In genomic region chr8:34689049-34689824, GRCm38 (mm10) we compare ENCODE assay signal across 8 mouse cellular contexts.
A peak's percentile ranks its signal among the peaks of the same experiment; 100 is the strongest.
DNase-seq lines count a peak whose midpoint lies in the region; ATAC-seq and TF ChIP-seq lines count a peak whose summit lies in the region.

No protein-coding gene starts in this region.

- H3K9me3 ChIP-seq in forebrain, embryonic 12.5 days: no peaks in the 10 kb centered on the region
- H3K9me3 ChIP-seq in liver, embryonic 12.5 days (replicated peaks): no peaks in the 10 kb centered on the region

- H3K36me3 ChIP-seq in spleen, adult 2 months (ENCODE audit: control insufficient read depth, insufficient read depth, low read length): no peaks in the 10 kb centered on the region
- H3K36me3 ChIP-seq in forebrain, embryonic 12.5 days (replicated peaks): no peaks in the 10 kb centered on the region
- no peaks in the 10 kb centered on the region for H3K36me3 ChIP-seq in liver, embryonic 12.5 days
- no peaks in the 10 kb centered on the region for H3K36me3 ChIP-seq in splenic B cell, adult 2 months (ENCODE audit: control insufficient read depth, insufficient read depth, low read length, poor library complexity, severe bottlenecking)

- no peaks in the 10 kb centered on the region for H3K4me1 ChIP-seq in spleen, adult 2 months (ENCODE audit: control insufficient read depth, insufficient read depth, insufficient read length)
- H3K4me1 ChIP-seq in forebrain, embryonic 12.5 days: peaks cover 22% of the 10 kb centered on the region
- 0 out of 2 replicates have a peak, but pooled peaks cover 14% of the 10 kb centered on the region for H3K4me1 ChIP-seq in liver, embryonic 12.5 days

- no peak for DNase-seq in spleen, adult 2 months (ENCODE audit: low read depth in 1 of 2, low spot score in 2 of 2)
- no peak for DNase-seq in spleen, postnatal 14 days (ENCODE audit: low spot score in 2 of 2)
- peak; percentile 44 for DNase-seq in splenic B cell, adult 2 months (ENCODE audit: low read depth, low spot score)
- no peak for DNase-seq in adrenal gland, postnatal 10 days
- no peak for DNase-seq in kidney, postnatal 14 days
- DNase-seq in kidney, postnatal 25 days: no peak

- peak overlapping the region; percentile 39 for H3K4me3 ChIP-seq in spleen, adult 2 months (ENCODE audit: extremely low read depth, insufficient read depth, insufficient read length)
- H3K4me3 ChIP-seq in forebrain, embryonic 12.5 days (replicated peaks): peak overlapping the region; percentile 20
- H3K4me3 ChIP-seq in liver, embryonic 12.5 days: peak overlapping the region; percentile 23

- no peak overlapping the region for H3K9ac ChIP-seq in forebrain, embryonic 12.5 days
- H3K9ac ChIP-seq in liver, embryonic 12.5 days: no peak overlapping the region

- no peak for TF ChIP-seq CTCF in spleen, adult 2 months (IDR thresholded peaks at IDR 0.05; ENCODE audit: extremely low read depth, insufficient read depth, insufficient read length, insufficient replicate concordance)

- 17% methylated on average over 33 of the region's 33 CpGs for WGBS in spleen, adult 2 months
- 13% methylated on average over 33 of the region's 33 CpGs for WGBS in forebrain, embryonic 12.5 days
- WGBS in liver, embryonic 12.5 days (ENCODE audit: insufficient replicate concordance): 15% methylated on average over 33 of the region's 33 CpGs

- no peak for TF ChIP-seq POLR2A in spleen, adult 2 months (IDR thresholded peaks at IDR 0.05; ENCODE audit: low read depth, low read length)

- H3K27ac ChIP-seq in spleen, adult 2 months (ENCODE audit: insufficient read depth, low read length): no peak overlapping the region
- H3K27ac ChIP-seq in forebrain, embryonic 12.5 days: no peak overlapping the region
- H3K27ac ChIP-seq in liver, embryonic 12.5 days: no peak overlapping the region

- ATAC-seq in forebrain, embryonic 12.5 days (ENCODE audit: low FRiP score): peak; percentile 55; the same call in 1 of the 2 replicates
- ATAC-seq in liver, embryonic 12.5 days: no peak

- no peaks in the 10 kb centered on the region for H3K27me3 ChIP-seq in spleen, adult 2 months (ENCODE audit: control insufficient read depth, insufficient read depth, low read length)
- peaks cover 16% of the 10 kb centered on the region for H3K27me3 ChIP-seq in forebrain, embryonic 12.5 days
- peaks cover 36% of the 10 kb centered on the region for H3K27me3 ChIP-seq in liver, embryonic 12.5 days (replicated peaks)
- H3K27me3 ChIP-seq in splenic B cell, adult 2 months (ENCODE audit: control insufficient read depth, insufficient read depth, low read length, poor library complexity, severe bottlenecking): no peaks in the 10 kb centered on the region; the same call in 1 of the 2 replicates

- H3K4me2 ChIP-seq in forebrain, embryonic 12.5 days: peak overlapping the region; percentile 47
- H3K4me2 ChIP-seq in liver, embryonic 12.5 days: peak overlapping the region; percentile 56
